15 mouse cellular contexts compared by ENCODE assay signal in the genomic region with DNA sequence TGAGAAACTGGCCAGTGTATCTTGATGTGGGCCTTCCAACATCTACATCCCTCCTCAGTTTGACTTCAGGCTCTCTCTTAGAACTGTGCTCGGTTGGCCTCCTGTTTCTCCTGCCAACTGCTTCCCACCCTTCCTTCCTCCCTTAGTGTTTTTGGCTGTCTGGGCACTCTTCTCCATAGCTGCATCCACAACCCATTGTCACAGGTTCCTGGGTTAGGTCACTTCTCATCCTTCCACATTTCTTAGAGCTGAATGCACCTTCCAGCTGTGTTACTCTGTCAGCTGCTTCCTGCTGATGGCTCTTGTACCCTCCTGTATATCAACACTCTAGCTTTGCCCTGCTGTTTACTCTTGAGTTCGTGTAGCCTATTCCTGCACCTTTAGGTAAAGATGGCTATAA.
DNase-seq lines count a peak whose midpoint lies in the region; ATAC-seq lines count a peak whose summit lies in the region.
"Had no signal": no experiment of that assay in that cellular context is flagged by ENCODE, and none has a peak within 500 bp of the region (broad histone marks: within the 10 kb centered on the region; RNA-seq: fewer than 3 reads in every experiment).

No protein-coding gene starts in this region.

- H3K36me3 ChIP-seq in lung, embryonic 15.5 days, result no peaks in the 10 kb centered on the region
- H3K36me3 ChIP-seq: heart, embryonic 13.5 days; neural tube, embryonic 12.5 days had no signal

- H3K4me1 ChIP-seq in lung, embryonic 15.5 days, result peaks cover 24% of the 10 kb centered on the region; the same call in 1 of the 2 replicates
- H3K4me1 ChIP-seq: neural tube, embryonic 12.5 days had no signal

- H3K4me2 ChIP-seq in lung, embryonic 15.5 days, result no peak overlapping the region
- H3K4me2 ChIP-seq: heart, embryonic 13.5 days; neural tube, embryonic 12.5 days had no signal

- no peak overlapping the region for H3K4me3 ChIP-seq in lung, embryonic 15.5 days
- H3K4me3 ChIP-seq: heart, embryonic 13.5 days; neural tube, embryonic 12.5 days had no signal

- H3K27ac ChIP-seq in lung, embryonic 15.5 days, result no peak overlapping the region
- H3K27ac ChIP-seq: heart, embryonic 13.5 days; neural tube, embryonic 12.5 days had no signal

- H3K27me3 ChIP-seq in lung, embryonic 15.5 days, result no peaks in the 10 kb centered on the region
- H3K27me3 ChIP-seq: heart, embryonic 13.5 days; neural tube, embryonic 12.5 days had no signal

- ATAC-seq in lung, embryonic 15.5 days (ENCODE audit: borderline replicate concordance, extremely low read depth, low FRiP score, low TSS enrichment), result peak; percentile 47; the same call in 1 of the 2 replicates
- ATAC-seq: inflammation-experienced regulatory T-cells, adult 6 months; midbrain, embryonic 16.5 days had no signal

- peak; percentile 21 for DNase-seq in gastrocnemius, postnatal 25 days
- no peak for DNase-seq in gastrocnemius, postnatal 10 days
- peak; percentile 68 to 83 for DNase-seq in heart, adult 9 months (ENCODE audit: low spot score in 2 of 2)
- DNase-seq in heart, postnatal 25 days (ENCODE audit: low spot score), result peak; percentile 44
- no peak for DNase-seq in urinary bladder, adult 2 months (ENCODE audit: low spot score)
- no peak for DNase-seq in urinary bladder, postnatal 36 days (ENCODE audit: low spot score in 2 of 2)
- no peak for DNase-seq in ovary, adult 18-20 months (ENCODE audit: low spot score)
- DNase-seq: cerebellum, adult 9-10 months; retina, postnatal 1 day; thymus, adult 18-20 months had no signal

- WGBS in lung, embryonic 15.5 days, result 67% methylated on average over 2 of the region's 2 CpGs

- intact Hi-C loops in heart, postnatal 25 days (cut with DNase I), result no loop called here

- no peak overlapping the region for H3K9ac ChIP-seq in lung, embryonic 15.5 days
- H3K9ac ChIP-seq: heart, embryonic 13.5 days; neural tube, embryonic 12.5 days had no signal

- H3K9me3 ChIP-seq in lung, embryonic 15.5 days, result no peaks in the 10 kb centered on the region
- H3K9me3 ChIP-seq: heart, embryonic 13.5 days; neural tube, embryonic 12.5 days had no signal

Comparison
In these comparisons a context has a peak if more than half of its experiments do, and no peak if none do; other contexts are left out.
1. DNase-seq: peak in gastrocnemius, postnatal 25 days (single experiment), heart, adult 9 months (2 of 2) and heart, postnatal 25 days (single experiment); none in gastrocnemius, postnatal 10 days (single experiment), urinary bladder, adult 2 months (single experiment), urinary bladder, postnatal 36 days (0 of 2) and ovary, adult 18-20 months (single experiment).